Mouse (Mus musculus) forebrain, postnatal 0 days (tissue): ENCODE measurements around the gene Iffo2. TPM values are rescaled to one million over a fixed set of nuclear protein-coding genes. Genes with fewer than 3 reads are reported as not detected.

Source experiments
- ATAC-seq: fragments of 200-750 bp; cut with Nextera tagmentation; 2 replicates; pipeline ENCODE4 v1.8.0; 2017; ENCODE audit warnings: mild to moderate bottlenecking, moderate library complexity
- DNase-seq: peaks from one replicate; pipeline ENCODE4 v3.0.0-alpha.2; 2015
- H3K27ac ChIP-seq: fragments of 300-500 bp; sonication (generic); 2 replicates; pipeline ENCODE4 v1.5.1; 2014; ENCODE audit warnings: low read depth, mild to moderate bottlenecking, antibody characterized with exemption, low read length, moderate library complexity, mixed read lengths
- H3K27me3 ChIP-seq: fragments of 300-500 bp; sonication (generic); 2 replicates; pipeline ENCODE4 v1.6.1; 2014; ENCODE audit warnings: mild to moderate bottlenecking, low read length, mixed read lengths; ENCODE audit not compliant: insufficient read depth
- H3K36me3 ChIP-seq: fragments of 300-500 bp; sonication (generic); 2 replicates; pipeline ENCODE4 v1.6.1; 2014; ENCODE audit warnings: mild to moderate bottlenecking, moderate library complexity; ENCODE audit not compliant: insufficient read depth
- H3K4me1 ChIP-seq: fragments of 300-500 bp; sonication (generic); 2 replicates; pipeline ENCODE4 v1.6.1; 2014; ENCODE audit warnings: antibody characterized with exemption; ENCODE audit not compliant: insufficient read depth
- H3K4me2 ChIP-seq: fragments of 300-500 bp; sonication (generic); 2 replicates; pipeline ENCODE4 v1.6.1; 2014; ENCODE audit warnings: low read depth, mild to moderate bottlenecking, moderate library complexity
- H3K4me3 ChIP-seq: fragments of 300-500 bp; sonication (generic); 2 replicates; pipeline ENCODE4 v1.5.1; 2014; ENCODE audit warnings: low read depth, low read length, mixed read lengths
- H3K9ac ChIP-seq: fragments of 300-500 bp; sonication (generic); 2 replicates; pipeline ENCODE4 v1.6.1; 2014; ENCODE audit warnings: mild to moderate bottlenecking
- H3K9me3 ChIP-seq: fragments of 300-500 bp; sonication (generic); 2 replicates; pipeline ENCODE4 v1.6.1; 2016; ENCODE audit warnings: low read length
- CTCF ChIP-seq: sonication (generic); IDR thresholded peaks from 2 replicates; pipeline ENCODE4 v1.5.1; 2016; ENCODE audit warnings: antibody characterized with exemption, control low read depth, low read depth
- WGBS: fragments of 180-500 bp; shearing (Covaris S2); extraction: QIAGEN DNeasy Blood & Tissue Kit; methylation state at CpG from one replicate; pipeline ENCODE4 v1.1.7; 2014; 5-methylcytosine and 5-hydroxymethylcytosine counted together
- polyA plus RNA-seq: library from polyadenylated mRNA; unstranded; fragments of >200 nt; fragmentation: Nextera tagmentation; extraction: Ambion mirVana; gene quantifications from 2 replicates; pipeline ENCODE4 v1.2.1, GENCODE M21; 2015
- total RNA-seq: library from RNA; depleted of rRNA; stranded (reverse); fragments of >200 nt; gene quantifications from 2 replicates; pipeline ENCODE4 v1.2.3, GENCODE M21; 2014

The Iffo2 gene
- total and polyA plus RNA-seq, 2 experiments from 2014 or later = 5.3 to 15.8 TPM

GRCm38 (mm10) chr4:139576251-139576880, 46.0 kb downstream of the Iffo2 start:
- 60% methylated on average over 14 of the region's 14 CpGs for WGBS
- peak overlapping the region; percentile 92 for H3K4me2 ChIP-seq
- no peak for TF ChIP-seq CTCF
- H3K27me3 ChIP-seq = no peaks in the 10 kb centered on the region
- H3K9ac ChIP-seq = peak overlapping the region; percentile 82; the same call in 1 of the 2 replicates
- H3K36me3 ChIP-seq = no peaks in the 10 kb centered on the region
- H3K9me3 ChIP-seq = no peaks in the 10 kb centered on the region
- no peak for ATAC-seq
- H3K27ac ChIP-seq = no peak overlapping the region
- no peak for DNase-seq
- H3K4me1 ChIP-seq = peaks cover 18% of the 10 kb centered on the region; the same call in 1 of the 2 replicates
- peak overlapping the region; percentile 89 for H3K4me3 ChIP-seq

- no peak for TF ChIP-seq CTCF
- no peaks in the 10 kb centered on the region for H3K27me3 ChIP-seq
- H3K9me3 ChIP-seq = no peaks in the 10 kb centered on the region
- ATAC-seq (no peak), DNase-seq (no peak)
- H3K9ac ChIP-seq = no peak overlapping the region
- H3K36me3 ChIP-seq = no peaks in the 10 kb centered on the region
- WGBS = 84% methylated on average over 7 of the region's 7 CpGs
- H3K27ac ChIP-seq = no peak overlapping the region
- H3K4me1 ChIP-seq = peaks cover 18% of the 10 kb centered on the region; the same call in 1 of the 2 replicates
- peak overlapping the region; percentile 92 for H3K4me2 ChIP-seq
- no peak overlapping the region for H3K4me3 ChIP-seq
These were observed 46.7 kb downstream of the Iffo2 start for GRCm38 (mm10) chr4:139577006-139577405.

- no peak for TF ChIP-seq CTCF
- no peaks in the 10 kb centered on the region for H3K36me3 ChIP-seq
- ATAC-seq = no peak
- H3K27ac ChIP-seq = no peak overlapping the region
- H3K9ac ChIP-seq = no peak overlapping the region; the same call in 1 of the 2 replicates
- no peak overlapping the region for H3K4me3 ChIP-seq
- DNase-seq = no peak
- WGBS = 91% methylated on average over 8 of the region's 8 CpGs
- H3K4me1 ChIP-seq = peaks cover 18% of the 10 kb centered on the region; the same call in 1 of the 2 replicates
- no peaks in the 10 kb centered on the region for H3K9me3 ChIP-seq
- H3K27me3 ChIP-seq = no peaks in the 10 kb centered on the region
- H3K4me2 ChIP-seq = no peak overlapping the region
These were observed 48.0 kb downstream of the Iffo2 start for GRCm38 (mm10) chr4:139578389-139578788.

GRCm38 (mm10) chr4:139579003-139579402, 48.7 kb downstream of the Iffo2 start:
- no peak for ATAC-seq
- no peak for TF ChIP-seq CTCF

GRCm38 (mm10) chr4:139579466-139579865, 49.1 kb downstream of the Iffo2 start:
- Histone ChIP-seq H3K36me3 (no peaks in the 10 kb centered on the region), H3K27ac (no peak overlapping the region), H3K4me3 (no peak overlapping the region), H3K27me3 (no peaks in the 10 kb centered on the region), H3K9ac (no peak overlapping the region), H3K4me1 (peaks cover 18% of the 10 kb centered on the region; the same call in 1 of the 2 replicates), H3K4me2 (no peak overlapping the region), H3K9me3 (no peaks in the 10 kb centered on the region)
- DNase-seq (no peak), ATAC-seq (no peak)
- WGBS = 54% methylated on average over 6 of the region's 6 CpGs
- no peak for TF ChIP-seq CTCF

More at GRCm38 (mm10) chr4:139579003-139579402, 48.7 kb downstream of the Iffo2 start:
- no peak overlapping the region for H3K27ac ChIP-seq
- no peaks in the 10 kb centered on the region for H3K27me3 ChIP-seq
- 66% methylated on average over 10 of the region's 10 CpGs for WGBS
- H3K4me1 ChIP-seq = peaks cover 18% of the 10 kb centered on the region; the same call in 1 of the 2 replicates
- H3K4me2 ChIP-seq = no peak overlapping the region
- no peaks in the 10 kb centered on the region for H3K9me3 ChIP-seq
- no peak overlapping the region; the same call in 1 of the 2 replicates for H3K9ac ChIP-seq
- H3K36me3 ChIP-seq = no peaks in the 10 kb centered on the region
- DNase-seq = no peak
- no peak overlapping the region for H3K4me3 ChIP-seq

- WGBS = 11% methylated on average over 15 of the region's 15 CpGs
- H3K9me3 ChIP-seq = no peaks in the 10 kb centered on the region
- TF ChIP-seq CTCF = no peak
- H3K4me1 ChIP-seq = peaks cover 15% of the 10 kb centered on the region; the same call in 1 of the 2 replicates
- H3K4me2 ChIP-seq = peak overlapping the region; percentile 33
- no peak overlapping the region; the same call in 1 of the 2 replicates for H3K27ac ChIP-seq
- H3K36me3 ChIP-seq = no peaks in the 10 kb centered on the region
- H3K9ac ChIP-seq = peak overlapping the region; percentile 23
- DNase-seq (peak; percentile 18), ATAC-seq (0 out of 2 replicates have a peak, but pooled peaks have one; percentile 10)
- no peak overlapping the region for H3K4me3 ChIP-seq
- H3K27me3 ChIP-seq = no peaks in the 10 kb centered on the region
These were observed 50.5 kb downstream of the Iffo2 start for GRCm38 (mm10) chr4:139580663-139581336.
